Mouse (Mus musculus) kidney, adult 11 months (tissue): ENCODE measurements around the gene Slu7.

Experiments
- DNase-seq: peaks from one replicate; pipeline ENCODE4 v3.0.0; 2022

Gene Slu7

DNA sequence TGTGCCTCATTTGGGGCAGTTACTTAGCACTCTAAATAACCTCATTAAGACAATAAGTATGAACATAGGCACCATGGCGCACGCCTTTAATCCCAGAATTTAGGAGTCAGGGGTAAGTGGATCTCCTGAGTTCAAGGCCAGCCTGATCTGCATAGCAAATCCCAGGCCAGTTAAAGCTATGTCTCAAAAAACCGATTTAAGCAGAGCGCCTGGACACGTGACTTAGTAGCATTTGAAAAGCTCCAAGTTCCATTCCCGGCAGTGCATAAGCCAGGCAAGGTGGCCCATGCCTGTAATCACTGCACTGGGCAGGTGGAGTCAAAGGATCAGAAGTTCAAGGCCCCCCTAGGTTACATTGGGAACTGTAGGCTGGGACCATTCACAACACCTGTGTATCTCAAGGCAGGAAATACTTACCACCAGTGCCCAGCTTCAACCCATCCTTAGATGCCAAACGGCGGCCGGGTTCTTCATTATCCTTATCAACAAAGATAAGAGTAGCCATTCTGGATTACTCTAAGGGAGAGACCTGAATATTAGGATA is 8.3 kb upstream of the Slu7 start:
- no peak for DNase-seq

DNA sequence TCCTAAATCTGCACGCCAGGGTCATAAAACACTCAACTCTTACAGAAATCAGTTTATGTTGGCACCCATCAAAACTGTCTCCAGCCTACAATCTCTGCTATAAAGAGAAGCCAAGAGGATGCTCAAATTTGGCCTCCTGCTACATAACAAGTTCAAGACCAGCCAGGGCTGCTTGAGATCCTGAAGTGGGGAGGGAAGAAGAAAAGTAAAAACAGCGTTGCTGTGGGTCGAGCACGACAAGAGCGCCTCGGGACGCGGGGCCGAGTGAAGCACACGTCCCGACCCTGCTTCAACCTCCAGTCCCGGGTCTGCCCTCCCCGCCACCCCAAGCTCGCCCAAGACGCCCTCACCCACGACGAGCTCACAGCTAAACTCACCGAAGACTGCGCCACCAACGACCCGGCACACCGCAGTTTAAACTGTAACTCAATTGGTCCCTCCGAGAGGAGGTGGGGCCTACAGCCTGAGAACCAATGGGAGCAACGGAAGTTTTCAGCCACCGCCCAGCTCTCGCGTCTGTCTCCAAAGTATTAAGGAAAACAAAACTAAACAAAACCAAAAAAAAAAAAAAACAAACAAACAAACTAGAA is 7.6 kb upstream of the Slu7 start, which contains the start of gene Pttg1:
TSS of gene Pttg1 (minus strand) at position 428 of the 590 bp plus-strand sequence.
- peak; percentile 84 for DNase-seq

DNA sequence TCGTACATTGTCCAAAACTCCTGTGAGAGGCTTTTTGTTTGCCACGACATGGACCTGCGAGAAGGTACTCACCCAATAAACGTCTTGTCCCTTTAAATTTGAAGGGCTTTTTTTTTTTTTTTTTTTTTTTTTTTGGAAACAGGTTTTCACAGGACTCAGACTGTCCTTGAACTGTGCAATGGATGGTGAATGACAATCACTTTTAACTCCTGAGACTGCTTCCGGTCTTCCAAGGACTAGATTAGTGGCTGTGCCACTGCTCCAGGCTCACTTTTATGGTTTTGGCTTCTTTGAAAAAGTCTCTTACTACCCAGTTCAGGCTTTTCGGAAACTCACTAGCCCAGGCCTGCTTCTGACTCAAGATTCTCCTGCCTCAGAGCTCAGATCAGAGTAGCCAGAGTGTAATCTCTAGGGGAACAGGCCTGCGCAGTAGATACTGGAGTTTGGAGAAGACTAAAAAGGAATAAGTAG is 7.1 kb upstream of the Slu7 start:
- DNase-seq = peak; percentile 26

DNA sequence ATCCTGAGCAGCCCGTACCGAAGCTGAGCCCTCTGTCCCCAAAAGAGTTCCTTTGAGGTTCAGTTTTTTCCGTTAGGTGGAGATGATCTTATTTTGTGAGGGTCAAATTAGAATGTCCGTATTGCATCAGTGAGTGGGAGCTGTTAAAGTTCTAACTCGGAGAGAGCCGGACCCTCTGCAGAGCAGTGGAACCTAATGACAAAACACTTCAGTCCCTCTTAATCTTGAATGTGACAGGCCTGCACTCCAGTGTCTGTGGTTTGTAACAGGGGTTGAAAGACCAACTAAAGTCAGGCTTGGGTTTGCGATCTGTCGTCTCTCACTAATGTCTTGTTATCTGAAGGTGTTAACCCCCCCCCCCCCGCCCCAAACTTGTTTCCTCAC is 472 bp downstream of the Slu7 start:
- DNase-seq = no peak

DNA sequence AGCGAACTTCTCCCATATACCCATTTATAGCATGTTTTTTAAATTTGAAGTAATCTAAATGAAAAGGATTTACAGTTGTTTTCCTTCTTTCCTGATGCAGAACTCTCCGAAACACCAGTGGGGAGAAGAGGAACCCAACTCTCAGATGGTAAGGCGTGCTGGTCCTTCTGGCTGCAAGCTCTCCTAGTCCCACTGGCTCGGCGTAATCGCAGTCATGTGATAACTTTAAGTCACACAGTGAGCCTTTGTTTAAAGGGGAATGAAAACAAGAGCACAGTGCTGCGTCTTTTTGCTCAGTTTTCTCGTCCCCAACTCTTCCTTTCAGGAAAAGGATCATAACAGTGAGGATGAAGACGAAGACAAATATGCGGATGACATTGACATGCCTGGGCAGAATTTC is 7.6 kb downstream of the Slu7 start:
- DNase-seq = no peak

DNA sequence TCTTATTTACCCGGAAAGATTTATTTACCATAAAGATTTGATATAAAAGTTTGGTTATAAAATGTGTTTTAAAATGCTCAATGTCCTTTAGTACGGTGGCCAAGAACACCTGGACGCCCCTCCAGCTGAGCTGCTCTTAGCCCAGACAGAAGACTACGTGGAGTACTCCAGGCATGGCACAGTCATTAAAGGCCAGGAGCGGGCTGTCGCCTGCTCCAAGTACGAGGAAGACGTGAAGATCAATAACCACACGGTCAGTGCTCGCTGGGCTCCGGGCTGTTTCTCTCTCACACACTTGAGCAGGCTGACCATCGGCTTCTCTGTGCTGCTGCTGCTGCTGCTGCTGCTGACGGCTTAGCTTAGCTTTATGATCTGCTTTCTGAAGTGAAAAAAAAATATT is 9.6 kb downstream of the Slu7 start:
- no peak for DNase-seq

DNA sequence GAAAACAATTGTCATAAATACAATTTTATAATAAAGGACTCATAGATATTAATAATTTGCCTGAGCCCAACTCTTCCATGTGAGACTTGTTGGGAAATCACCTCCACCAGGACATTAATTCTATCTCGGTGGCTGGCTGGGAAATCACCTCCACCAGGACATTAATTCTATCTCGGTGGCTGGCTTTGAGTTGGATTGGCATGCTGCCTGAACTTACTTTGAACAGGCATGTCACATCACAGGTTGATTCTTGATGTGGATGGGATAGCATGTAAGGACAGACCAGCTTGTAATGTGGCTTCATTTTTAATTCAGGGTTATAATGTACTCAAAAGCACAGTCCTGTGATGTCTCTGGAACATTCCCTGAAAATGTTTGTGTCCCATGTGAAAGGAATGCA is 16.4 kb downstream of the Slu7 start:
- DNase-seq = no peak

DNA sequence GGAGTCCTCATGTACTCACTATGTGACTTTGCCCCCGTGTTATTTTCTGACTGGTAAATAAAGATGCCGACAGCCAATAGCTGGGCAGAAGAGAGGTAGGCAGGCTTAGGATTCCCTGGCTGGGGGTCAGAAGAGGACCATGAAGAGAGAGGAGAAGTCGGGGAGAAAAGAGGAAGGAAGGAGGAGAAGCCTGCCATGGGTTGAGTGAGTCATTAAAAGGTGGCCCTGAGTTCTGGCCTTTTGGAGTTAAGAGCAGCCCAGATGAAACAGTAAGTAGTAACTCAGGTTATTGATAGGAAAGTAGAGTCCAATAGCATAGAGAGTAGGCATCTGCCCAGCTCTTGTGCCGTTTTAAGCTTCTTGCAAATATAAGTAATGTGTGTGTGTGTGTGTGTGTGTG is 17.8 kb downstream of the Slu7 start:
- DNase-seq = no peak

DNA sequence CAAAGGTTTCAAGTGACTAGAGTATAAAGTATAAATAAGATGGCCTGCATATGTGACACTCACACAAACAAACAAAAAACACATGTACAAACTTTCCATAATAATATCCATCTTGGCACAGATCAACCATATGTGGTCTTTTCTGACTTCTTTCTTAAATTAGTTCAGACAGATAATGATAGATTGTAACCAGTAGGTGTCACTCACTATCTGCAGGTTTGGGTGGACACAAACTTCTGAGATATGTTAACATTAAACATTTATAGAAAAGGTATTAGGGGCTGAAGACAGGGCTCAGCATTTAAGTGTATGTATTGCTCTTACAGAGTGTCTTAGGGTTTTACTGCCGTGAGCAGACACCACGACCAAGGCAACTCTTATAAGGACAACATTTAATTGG is 18.7 kb downstream of the Slu7 start:
- no peak for DNase-seq

DNA sequence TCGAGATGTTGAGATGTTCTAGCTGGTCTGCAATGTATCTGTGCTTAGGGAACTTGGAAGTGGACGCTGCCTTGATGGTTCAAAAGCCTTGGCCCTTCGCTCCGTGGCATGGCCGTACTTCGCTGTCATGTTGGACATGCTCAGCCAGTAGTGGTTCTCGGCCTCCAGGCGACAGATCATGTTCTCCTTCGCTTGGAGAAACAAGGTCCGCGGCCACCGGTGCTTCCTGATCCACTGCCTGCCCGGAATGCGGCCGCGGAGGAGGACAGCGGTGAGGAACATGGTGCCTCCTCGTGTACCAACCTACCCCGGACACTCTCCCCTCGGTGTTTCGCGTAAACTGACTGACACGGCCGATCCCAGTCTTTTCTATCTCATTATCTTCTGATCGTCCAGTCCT is 29.7 kb downstream of the Slu7 start:
- no peak for DNase-seq

DNA sequence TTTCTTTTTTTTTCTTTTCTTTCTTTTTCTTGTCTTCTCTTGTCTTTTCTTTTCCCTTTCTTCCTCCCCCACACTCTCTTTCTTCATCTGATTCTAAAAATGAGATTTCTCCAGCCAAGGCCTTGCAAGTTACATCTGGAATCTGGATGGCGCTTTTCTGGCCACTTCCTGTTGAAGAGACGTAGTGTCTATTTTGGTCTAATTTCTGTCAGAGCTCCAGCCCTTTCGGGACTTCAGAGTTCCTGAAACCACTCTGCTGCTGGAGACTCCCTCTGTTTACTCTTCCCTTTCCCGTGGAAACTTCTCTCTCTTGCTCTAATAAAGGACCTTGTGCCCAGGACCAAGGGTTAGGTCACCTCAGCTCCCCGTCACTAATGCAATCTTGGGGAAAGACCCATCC is 36.6 kb downstream of the Slu7 start:
- no peak for DNase-seq

DNA sequence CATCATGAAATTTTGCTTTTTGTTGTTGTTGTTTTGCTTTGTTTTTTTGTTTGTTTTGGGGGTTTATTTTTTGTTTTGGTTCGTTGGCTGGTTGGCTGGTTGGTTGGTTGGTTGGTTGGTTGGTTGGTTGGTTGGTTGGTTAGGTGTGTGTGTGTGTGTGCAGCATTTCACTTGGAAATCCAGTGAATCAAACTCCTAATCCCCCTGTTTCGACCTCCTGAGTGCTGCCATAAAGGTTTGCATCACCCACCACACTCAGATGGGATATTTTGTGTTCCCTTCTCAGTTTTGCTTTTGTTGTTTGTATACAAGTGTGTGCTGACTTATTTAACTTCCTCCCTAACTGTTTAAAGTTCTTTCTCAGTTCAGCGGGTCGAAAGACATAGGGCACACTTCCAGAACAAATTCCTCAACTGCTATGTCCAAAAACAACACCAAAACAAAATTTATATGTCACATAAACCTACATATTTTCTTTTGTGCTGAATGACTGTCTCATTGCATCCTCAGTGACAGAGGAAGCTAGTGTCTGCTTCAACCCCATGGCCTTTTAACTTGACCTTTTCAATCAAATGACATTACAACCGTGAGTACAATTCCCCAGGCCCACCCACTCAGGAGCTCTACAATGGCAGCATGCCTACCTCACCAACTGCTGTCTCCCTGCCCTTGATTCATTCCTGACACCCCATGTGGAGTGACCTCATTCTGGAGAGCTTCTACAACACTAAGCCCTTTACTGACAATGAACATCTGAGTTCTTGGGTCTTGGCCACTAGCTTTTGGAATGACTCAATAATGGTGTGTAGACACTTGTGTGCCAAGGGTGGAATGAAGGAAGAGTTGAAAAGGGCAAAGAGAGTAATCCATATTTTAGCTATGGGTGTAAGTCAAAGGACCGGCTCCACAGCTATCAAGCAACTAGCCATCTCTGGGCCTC is 37.6 kb downstream of the Slu7 start:
- DNase-seq = no peak

DNA sequence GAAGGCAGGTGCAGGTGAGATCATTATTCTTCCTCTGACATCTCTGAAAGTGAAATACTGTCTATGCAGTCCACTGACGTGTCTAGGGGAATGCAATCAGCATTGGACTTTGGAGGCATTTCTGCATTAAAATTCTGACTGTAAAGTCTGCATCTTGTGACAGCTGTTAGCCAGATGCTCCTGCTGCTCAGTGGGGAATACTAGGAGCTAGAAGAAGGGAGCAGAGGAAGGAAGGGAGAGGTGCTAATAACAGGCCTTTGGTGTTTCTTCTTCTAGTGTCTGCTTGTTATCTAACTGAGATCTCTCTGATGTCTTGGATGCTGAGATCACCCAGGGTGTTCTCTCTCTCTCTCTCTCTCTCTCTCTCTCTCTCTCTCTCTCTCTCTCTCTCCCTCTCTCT is 39.6 kb downstream of the Slu7 start:
- DNase-seq = no peak

DNA sequence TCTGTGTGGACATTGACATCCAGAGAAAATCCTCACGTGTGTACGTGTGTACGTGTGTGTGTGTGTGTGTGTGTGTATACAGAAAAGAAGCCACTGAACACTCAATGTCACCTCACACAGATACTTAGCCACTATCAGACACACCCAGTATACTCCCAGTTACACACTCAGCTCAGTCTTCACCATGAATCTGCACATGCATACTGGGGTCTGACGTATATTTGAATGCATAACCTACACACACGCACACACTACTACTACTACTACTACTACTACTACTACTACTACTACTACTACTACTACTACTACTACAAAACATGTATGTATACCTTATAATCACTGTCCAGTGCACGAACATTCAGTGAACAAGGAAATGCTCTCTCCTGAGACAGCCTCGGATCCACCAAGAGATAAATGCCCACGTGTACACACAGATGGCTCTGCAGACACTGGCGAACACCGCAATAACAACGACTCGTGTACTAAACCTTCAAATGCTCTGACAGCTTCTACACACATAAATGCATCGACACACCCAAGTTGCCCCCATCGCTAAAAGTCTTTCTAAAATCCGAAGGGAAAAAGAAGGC is 40.2 kb downstream of the Slu7 start:
- no peak for DNase-seq

DNA sequence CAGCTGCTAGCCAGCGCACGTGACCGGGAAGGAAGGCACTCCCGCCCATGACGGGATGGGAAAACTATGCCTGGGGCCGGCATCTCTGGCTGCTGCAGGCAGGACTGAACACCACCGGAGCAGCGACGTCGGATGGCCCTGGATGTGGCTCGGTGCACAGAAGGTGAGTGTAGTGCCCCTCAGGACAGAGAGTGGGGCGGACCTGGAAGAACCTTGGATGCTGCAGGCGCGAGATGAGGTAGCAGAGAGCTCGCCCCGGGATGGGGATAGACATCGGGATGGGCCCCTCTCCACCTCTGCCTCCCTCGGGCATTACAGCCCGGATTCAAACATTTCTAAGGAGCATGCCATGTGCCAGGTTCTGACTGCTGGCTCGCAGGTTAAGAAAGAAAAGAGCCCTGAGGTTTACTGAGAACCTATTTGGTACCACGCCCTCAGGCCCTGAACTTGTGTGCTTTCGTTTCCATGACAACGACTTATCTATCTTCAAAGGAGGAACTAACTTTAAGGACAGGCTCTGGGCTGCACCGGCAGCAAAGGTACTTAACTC is 40.8 kb downstream of the Slu7 start, which contains the start of gene C1qtnf2:
TSS of gene C1qtnf2 (plus strand) at position 52 of the 550 bp plus-strand sequence.
- no peak for DNase-seq

DNA sequence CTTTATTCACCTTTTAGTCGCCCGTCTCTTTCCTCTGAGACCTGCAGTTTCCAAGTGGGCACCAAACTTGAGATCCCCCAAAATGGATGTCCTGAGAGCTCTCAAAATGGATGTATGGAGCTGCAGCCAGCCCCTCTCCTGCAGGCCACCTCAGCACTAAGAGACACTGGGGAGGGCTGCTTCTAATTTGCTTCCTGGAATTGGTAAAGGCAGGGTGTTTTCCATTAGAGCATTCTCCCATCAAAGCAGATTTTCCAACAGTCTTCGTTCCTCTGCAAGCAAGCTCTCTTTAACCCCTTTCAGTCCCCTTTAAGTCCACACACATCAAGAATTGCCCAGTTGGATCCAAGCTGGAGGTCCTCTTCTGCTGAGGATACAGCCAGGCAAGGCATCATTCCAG is 45.8 kb downstream of the Slu7 start:
- no peak for DNase-seq

DNA sequence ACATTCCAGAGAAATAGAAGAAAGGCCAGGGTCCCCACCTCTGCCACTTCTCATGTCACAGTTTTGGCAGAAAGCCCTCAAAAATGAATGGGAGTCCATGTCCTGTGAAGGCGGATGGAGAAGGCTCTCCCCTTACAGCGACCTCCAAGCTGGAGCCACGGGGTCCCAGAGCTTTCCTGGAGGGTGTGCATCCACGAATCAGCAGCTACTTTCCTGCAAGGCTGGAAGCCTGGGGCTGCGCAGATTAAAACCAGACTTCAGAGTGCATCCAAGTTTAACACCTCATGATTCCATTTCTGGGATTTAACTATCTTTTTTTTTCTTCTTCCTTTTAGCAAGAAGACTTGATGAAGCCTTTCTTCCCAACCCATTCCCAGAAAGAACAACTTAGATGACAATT is 47.0 kb downstream of the Slu7 start:
- DNase-seq = no peak

DNA sequence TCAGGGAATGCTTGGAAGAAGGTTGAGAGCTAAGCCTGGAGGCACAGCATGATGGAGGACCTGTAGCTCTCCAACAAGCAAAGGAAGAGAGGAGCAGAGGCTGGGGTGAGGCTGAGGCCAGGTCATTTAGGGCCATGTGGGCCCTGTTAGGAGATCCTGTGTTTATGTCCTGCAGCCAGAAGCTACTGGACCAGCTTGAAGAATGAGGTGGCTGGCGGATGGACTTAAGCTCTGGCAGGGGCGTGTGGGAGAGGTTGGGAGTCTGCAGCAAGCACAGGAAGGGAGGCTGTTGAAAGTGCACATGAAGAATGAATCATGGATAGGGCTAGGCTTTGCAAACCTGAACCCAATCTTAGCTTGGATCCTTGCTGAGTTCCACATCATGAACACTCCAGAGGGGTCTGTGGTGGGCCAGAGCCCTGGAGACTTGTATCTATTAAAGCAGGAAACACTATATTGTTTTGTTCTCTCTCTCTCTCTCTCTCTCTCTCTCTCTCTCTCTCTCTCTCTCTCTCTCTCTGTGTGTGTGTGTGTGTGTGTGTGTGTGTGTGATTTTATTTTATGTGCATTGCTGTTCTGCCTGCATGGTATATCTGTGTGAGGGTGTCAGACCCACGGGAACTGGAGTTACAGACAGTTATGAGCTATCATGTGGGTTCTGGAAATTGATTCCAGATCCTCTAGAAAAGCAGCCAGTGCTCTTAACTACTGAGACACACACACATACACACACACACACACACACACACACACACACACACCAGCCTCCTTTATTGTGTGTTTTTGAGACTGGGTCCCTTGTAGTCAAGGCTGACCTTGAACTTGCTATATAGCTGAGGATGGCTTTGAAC is 48.4 kb downstream of the Slu7 start:
- DNase-seq = no peak

DNA sequence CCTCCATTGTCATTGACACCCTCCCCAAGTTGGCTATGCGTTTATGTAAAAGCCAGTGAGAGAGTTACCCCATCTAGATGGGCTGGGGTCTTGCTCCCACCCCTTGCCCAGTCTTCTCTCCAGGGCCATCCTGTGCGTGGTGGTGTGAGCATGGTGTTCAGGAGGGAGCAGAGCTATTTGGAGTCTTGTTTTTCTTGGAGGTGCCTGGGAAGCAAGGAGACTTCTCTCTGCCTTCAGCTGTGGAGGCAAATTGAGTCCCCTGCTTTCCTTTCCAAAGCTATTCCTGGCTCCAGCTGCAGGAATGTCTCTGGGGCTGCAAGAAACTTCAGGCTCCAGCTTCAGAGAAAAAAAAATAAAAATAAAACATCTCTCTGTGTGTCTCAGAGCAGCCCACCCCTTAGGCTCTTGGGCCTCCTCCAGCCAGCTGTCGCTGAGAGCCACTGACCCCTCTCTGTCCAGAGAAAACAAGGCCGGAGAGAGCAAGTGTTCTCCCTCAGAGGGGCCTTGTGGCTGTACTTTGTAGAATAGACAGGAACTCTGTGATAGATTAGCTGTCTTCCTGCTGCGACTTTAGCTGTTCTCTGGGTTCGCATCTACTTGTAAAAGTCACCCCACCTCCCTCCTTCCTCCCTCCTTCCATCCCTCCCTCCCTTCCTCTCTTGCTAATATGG is 49.7 kb downstream of the Slu7 start:
- DNase-seq = peak; percentile 47

DNA sequence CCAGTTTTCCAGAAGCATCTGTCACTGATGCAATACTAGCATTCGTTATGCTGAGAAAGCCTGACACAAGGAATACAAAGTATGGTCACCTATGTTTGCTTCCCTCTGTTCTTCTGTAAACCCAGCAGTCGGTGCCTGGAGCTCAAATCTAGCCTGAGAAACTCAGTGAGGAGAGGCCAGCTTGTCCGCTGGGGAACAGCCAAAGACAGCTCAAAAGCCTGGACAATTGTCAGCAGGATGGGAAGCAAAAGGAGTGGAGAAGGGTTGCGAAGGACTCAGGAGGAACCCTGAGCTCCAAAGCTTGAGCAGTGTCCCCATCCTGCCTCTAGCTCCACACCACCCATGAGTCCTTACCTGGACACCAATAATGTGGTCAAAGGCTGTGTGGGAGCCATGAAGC is 50.5 kb downstream of the Slu7 start:
- no peak for DNase-seq

DNA sequence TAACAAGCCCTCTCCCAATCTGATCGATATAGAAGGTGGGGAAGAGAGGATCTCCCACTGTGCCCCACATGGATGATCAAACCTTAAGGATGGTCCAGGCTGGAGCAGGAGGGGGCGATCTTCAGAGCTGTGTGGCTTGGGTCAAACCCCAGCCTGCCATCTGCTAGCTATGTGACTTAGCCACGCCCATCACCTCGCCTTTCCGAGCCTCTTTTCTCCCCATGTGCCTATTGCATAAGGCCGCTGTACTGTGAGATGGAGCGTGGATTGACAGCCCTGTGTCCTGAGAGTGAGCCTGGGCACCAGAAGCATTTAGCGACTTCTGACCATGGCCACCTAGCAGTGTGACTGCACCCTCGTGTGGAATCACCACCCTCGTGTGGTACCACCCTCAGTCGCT is 51.1 kb downstream of the Slu7 start:
- DNase-seq = no peak

DNA sequence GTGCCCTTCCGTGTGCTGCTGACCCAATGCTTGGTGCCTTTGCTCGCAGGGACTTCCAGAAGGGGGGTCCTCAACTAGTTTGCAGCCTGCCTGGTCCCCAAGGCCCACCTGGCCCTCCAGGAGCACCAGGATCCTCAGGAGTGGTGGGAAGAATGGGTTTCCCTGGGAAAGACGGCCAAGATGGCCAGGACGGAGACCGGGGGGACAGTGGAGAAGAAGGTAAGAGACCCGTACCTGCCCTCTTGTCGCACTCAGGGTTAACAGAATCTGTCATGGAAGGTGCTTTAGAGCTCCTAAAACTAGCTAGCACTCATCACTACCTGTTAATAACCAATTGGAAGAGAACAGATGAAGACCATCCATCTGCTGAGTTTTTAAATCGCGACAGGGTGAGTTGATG is 52.3 kb downstream of the Slu7 start:
- no peak for DNase-seq
